Mouse (Mus musculus) small intestine, adult 2 months (tissue): ENCODE data around the gene Zfp85.

Source experiments
- CTCF ChIP-seq: fragments of 200-500 bp; IDR thresholded peaks from 2 replicates; pipeline ENCODE4 v1.5.1; 2012; ENCODE audit warnings: low read depth, mild to moderate bottlenecking, control low read depth, inconsistent platforms, low read length, moderate library complexity, mixed read lengths; ENCODE audit not compliant: insufficient replicate concordance, insufficient read length; ENCODE audit errors: extremely low read depth
- POLR2A ChIP-seq: fragments of 200-500 bp; IDR thresholded peaks from 2 replicates; pipeline ENCODE4 v1.6.1; 2012; ENCODE audit warnings: low read depth, mild to moderate bottlenecking, control low read depth, inconsistent platforms, low read length, moderate library complexity

GRCm38 (mm10) chr13:67755761-67756160, 733 bp upstream of the Zfp85 start:
- TF ChIP-seq POLR2A (no peak), CTCF (no peak)
